Mouse (Mus musculus) cortical plate, adult 2 months (tissue): ENCODE results near the gene Nagpa.

Experiments used
- CTCF ChIP-seq: fragments of 200-500 bp; IDR thresholded peaks from 2 replicates; pipeline ENCODE4 v1.5.1; 2011; ENCODE audit warnings: mild to moderate bottlenecking, control low read depth, low read length; ENCODE audit not compliant: insufficient read depth; ENCODE audit errors: extremely low read depth
- POLR2A ChIP-seq: fragments of 200-500 bp; IDR thresholded peaks from 2 replicates; pipeline ENCODE4 v1.6.1; 2011; ENCODE audit warnings: mild to moderate bottlenecking, low read length, control low read depth; ENCODE audit not compliant: insufficient read depth; ENCODE audit errors: extremely low read depth

DNA sequence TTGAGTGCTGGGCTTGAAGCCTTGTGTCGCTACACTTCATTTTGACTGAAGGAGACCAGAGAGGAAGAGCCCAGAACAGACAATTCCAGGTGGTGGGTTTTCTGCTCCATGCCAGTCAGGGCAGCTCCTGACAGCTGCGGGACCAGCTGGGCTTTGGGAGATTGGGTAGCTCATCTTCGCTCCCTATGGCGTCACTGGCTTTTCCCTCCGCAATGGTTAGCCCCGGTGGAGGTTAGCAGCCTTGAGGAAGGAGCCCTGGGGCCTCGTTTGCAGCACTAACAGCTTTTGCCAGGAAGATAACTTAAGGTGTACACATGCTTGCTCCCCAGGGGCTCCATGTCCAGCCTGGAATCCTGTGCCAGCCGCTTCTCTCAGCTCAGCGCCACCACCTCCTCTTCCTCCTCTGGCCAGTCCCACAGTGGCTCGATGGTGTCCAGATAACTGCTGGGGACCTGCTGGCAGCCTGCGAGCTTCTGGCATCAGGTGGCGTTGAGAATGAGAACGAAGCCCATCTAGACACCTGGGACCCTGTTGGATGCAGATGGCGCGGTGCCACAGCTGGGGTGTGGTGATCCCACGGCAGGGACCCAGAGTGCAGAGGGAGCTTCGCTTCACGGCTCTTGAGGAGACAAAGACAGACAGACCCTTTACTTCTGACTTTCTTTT, 20.4 kb downstream of the Nagpa start:
- TF ChIP-seq CTCF, result no peak
- TF ChIP-seq POLR2A, result no peak
